Mouse (Mus musculus) monocyte, adult 5-6 weeks (primary cell): ENCODE results near the gene Morn1. TPM values are rescaled to one million over a fixed set of nuclear protein-coding genes. Genes with fewer than 3 reads are reported as not detected.

Experiments
- ATAC-seq: fragments of 153-309, 156-312 bp; replicated peaks from 2 replicates; pipeline ENCODE4 v1.8.0; 2017; ENCODE audit warnings: mild to moderate bottlenecking; ENCODE audit not compliant: low TSS enrichment, insufficient number of reproducible peaks, severe bottlenecking, poor library complexity, low FRiP score
- total RNA-seq: library from RNA; stranded (forward); fragments of 200-1000, 200-491, 200-594 nt; gene quantifications from 3 replicates; pipeline ENCODE4 v1.2.3, GENCODE M21; 2017

Gene Morn1
- total RNA-seq, 1 experiment from 2014 or later: not detected

- no peak for ATAC-seq
Measured at GRCm38 (mm10) chr4:155172909-155173821, 86.8 kb downstream of the Morn1 start.

- no peak for ATAC-seq
Measured at GRCm38 (mm10) chr4:155173822-155174785, 87.7 kb downstream of the Morn1 start.

- ATAC-seq: no peak
Measured at GRCm38 (mm10) chr4:155176210-155176609, 89.8 kb downstream of the Morn1 start.

GRCm38 (mm10) chr4:155178274-155178673, 91.9 kb downstream of the Morn1 start:
- peak; percentile 41; the same call in 1 of the 2 replicates for ATAC-seq

- ATAC-seq: peak; percentile 64; the same call in 1 of the 2 replicates
Measured at GRCm38 (mm10) chr4:155178981-155179512, 92.7 kb downstream of the Morn1 start.

GRCm38 (mm10) chr4:155183201-155183600, 96.8 kb downstream of the Morn1 start:
- ATAC-seq: no peak

GRCm38 (mm10) chr4:155184248-155185070, 98.1 kb downstream of the Morn1 start:
- ATAC-seq: no peak

- ATAC-seq: no peak
Measured at GRCm38 (mm10) chr4:155185845-155186244, 99.5 kb downstream of the Morn1 start.

GRCm38 (mm10) chr4:155187192-155187674, 100.9 kb downstream of the Morn1 start:
- ATAC-seq: peak; percentile 77

GRCm38 (mm10) chr4:155188341-155188740, 102.0 kb downstream of the Morn1 start:
- no peak for ATAC-seq

- no peak for ATAC-seq
Measured at GRCm38 (mm10) chr4:155188803-155189202, 102.4 kb downstream of the Morn1 start.

GRCm38 (mm10) chr4:155189711-155190139, 103.3 kb downstream of the Morn1 start:
- no peak for ATAC-seq

GRCm38 (mm10) chr4:155190275-155190674, 103.9 kb downstream of the Morn1 start:
- ATAC-seq: no peak

Other genes with a start within 250 kb of the Morn1 start
- gene Ttc34, start 249.1 kb upstream of the Morn1 start, total RNA-seq: not detected in 3 replicates
- 0.29 to 0.39 TPM in 2 of 3 replicates, not detected in the other for gene Mmel1, start 217.0 kb upstream of the Morn1 start, total RNA-seq
- 3.1 to 3.5 TPM (median 3.3 TPM) in 3 replicates for gene Fam213b, start 187.4 kb upstream of the Morn1 start, total RNA-seq
- gene Tnfrsf14, start 158.0 kb upstream of the Morn1 start, total RNA-seq: 20.8 to 45.5 TPM (median 29.3 TPM) in 3 replicates
- not detected in 3 replicates for gene Hes5, start 125.7 kb upstream of the Morn1 start, total RNA-seq
- 26.6 to 36.7 TPM (median 30.2 TPM) in 3 replicates for gene Pank4, start 122.5 kb upstream of the Morn1 start, total RNA-seq
- not detected in 3 replicates for gene Plch2, start 29.8 kb upstream of the Morn1 start, total RNA-seq
- gene Pex10, start 19.6 kb upstream of the Morn1 start, total RNA-seq: 1.6 to 6.2 TPM (median 3.1 TPM) in 3 replicates
- gene Rer1, start 195 bp upstream of the Morn1 start, total RNA-seq: 111 to 130 TPM (median 118 TPM) in 3 replicates
- gene Ski, start 136.0 kb downstream of the Morn1 start, total RNA-seq: 13.5 to 26.2 TPM (median 17.7 TPM) in 3 replicates
- gene Faap20, start 163.2 kb downstream of the Morn1 start, total RNA-seq: 15.4 to 17.5 TPM (median 17.0 TPM) in 3 replicates